Mouse (Mus musculus) G1E (cell line): ENCODE results near the gene Snrnp25.

ENCODE experiments used
- CTCF ChIP-seq: IDR thresholded peaks from 2 replicates; pipeline ENCODE4 v1.5.1; 2012; ENCODE audit warnings: low read depth, low read length, inconsistent platforms, mixed read lengths
- GATA1 ChIP-seq: IDR thresholded peaks from 2 replicates; pipeline ENCODE4 v1.6.1; 2012; ENCODE audit warnings: borderline replicate concordance, low read length, inconsistent platforms, mixed read lengths
- GATA2 ChIP-seq: IDR thresholded peaks from 2 replicates; pipeline ENCODE4 v1.6.1; 2012; ENCODE audit warnings: low read depth, low read length, inconsistent platforms, borderline replicate concordance
- POLR2AphosphoS5 ChIP-seq: IDR thresholded peaks from 2 replicates; pipeline ENCODE4 v1.6.1; 2012; ENCODE audit warnings: low read depth, low read length, inconsistent platforms; ENCODE audit not compliant: insufficient replicate concordance
- TAL1 ChIP-seq: conservative IDR thresholded peaks from 2 replicates; pipeline ENCODE4 v1.6.1; 2012; ENCODE audit warnings: low read depth, low read length, inconsistent platforms, mixed read lengths

DNA sequence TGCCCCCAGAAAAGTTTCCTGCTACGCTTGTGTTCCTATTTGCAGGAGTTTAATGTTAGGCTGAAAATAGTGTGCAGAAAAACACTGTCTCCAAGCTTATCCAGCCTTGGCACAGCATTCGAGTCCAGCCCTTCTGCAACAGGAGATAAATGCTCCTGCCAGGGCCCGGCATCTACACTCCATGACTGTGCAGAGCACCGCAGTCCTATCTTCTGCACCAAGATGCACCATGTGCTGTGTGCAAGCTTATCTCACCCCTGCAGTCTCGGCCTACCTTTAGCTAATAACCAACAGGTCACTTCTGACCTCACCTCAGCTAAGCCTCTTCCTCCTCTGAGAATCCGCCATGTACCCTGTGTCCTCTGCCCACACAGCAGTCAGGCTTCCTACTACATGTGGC is 40.4 kb downstream of the Snrnp25 start:
- TF ChIP-seq CTCF (no peak), GATA2 (peak; percentile 86), POLR2AphosphoS5 (no peak), GATA1 (no peak), TAL1 (peak; percentile 100)
